Mouse (Mus musculus): ENCODE measurements around the gene Olfr1287. TPM values are rescaled to one million over a fixed set of nuclear protein-coding genes. Genes with fewer than 3 reads are reported as not detected.

The Olfr1287 gene
- total RNA-seq, 1 experiment: not detected

DNA sequence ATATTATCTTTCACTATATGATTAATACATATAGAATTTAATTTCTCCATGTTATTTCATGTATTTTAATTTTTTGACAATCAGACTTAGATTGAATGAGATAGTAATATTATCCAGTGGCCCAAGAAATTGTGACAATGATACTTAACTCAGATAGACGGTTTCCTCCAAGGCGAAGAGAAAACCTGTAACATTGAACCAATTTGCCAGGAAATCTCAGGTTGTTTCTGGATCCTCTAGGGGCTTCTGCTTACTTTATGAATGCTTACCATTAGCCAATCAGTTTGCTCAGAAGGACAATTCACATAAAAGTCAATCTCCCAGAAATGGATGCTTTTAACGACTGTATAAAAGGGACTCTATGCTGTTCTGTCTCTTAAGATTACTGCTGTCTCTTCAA, 47.9 kb downstream of the Olfr1287 start, which contains the start of gene Olfr1291-ps1:
Olfr1291-ps1 (plus strand) TSS at position 301 of the 400 bp plus-strand sequence.
- no peak for DNase-seq (ENCODE audit: low read depth, low spot score)
- TF ChIP-seq ZC3H11A (IDR thresholded peaks at IDR 0.05; ENCODE audit: borderline replicate concordance, low read depth, low read length) (no peak), ZNF384 (IDR thresholded peaks at IDR 0.05; ENCODE audit: low read depth, low read length) (no peak), HCFC1 (IDR thresholded peaks at IDR 0.05; ENCODE audit: borderline replicate concordance, insufficient read depth, low read length) (no peak), MAFK (IDR thresholded peaks at IDR 0.05; ENCODE audit: insufficient read depth, low read depth, low read length) (no peak), CHD2 (IDR thresholded peaks at IDR 0.05; ENCODE audit: low read depth, low read length) (no peak)
- H3K9ac ChIP-seq (ENCODE audit: insufficient read depth, low read depth, low read length, poor library complexity, severe bottlenecking): no peak within 1 kb of the TSS

More for the DNA sequence above, 47.9 kb downstream of the Olfr1287 start, which contains the start of gene Olfr1291-ps1:
- Histone ChIP-seq H3K27ac (ENCODE audit: insufficient read depth, low read depth, low read length, poor library complexity, severe bottlenecking) (no peak within 1 kb of the TSS), H3K9me3 (ENCODE audit: control insufficient read depth, insufficient read depth, low read depth, low read length) (no peaks in the 10 kb centered on the region), H3K36me3 (ENCODE audit: control insufficient read depth, insufficient read depth, low read length, poor library complexity, severe bottlenecking) (no peaks in the 10 kb centered on the region), H3K4me3 (ENCODE audit: insufficient read depth in 1 of 2, low read depth in 1 of 2, low read length in 2 of 2, poor library complexity in 1 of 2, severe bottlenecking in 1 of 2) (no peak within 1 kb of the TSS), H3K4me1 (ENCODE audit: control insufficient read depth in 2 of 2, insufficient read depth in 2 of 2, low read length in 2 of 2, poor library complexity in 1 of 2) (no peaks in the 10 kb centered on the region)
- in situ Hi-C loops (cut with MboI; ENCODE audit: low sequenced_read_pairs in 2 of 2, unreplicated experiment in 2 of 2): no loop called here

Other genes with a start within 250 kb of the Olfr1287 start
- gene 4930430A15Rik, start 219.5 kb upstream of the Olfr1287 start, total RNA-seq (2012; rRNA removed): not detected in 2 replicates
- not detected in 2 replicates for gene Olfr1275, start 213.9 kb upstream of the Olfr1287 start, total RNA-seq (2012; rRNA removed)
- gene Olfr1276, start 194.6 kb upstream of the Olfr1287 start, total RNA-seq (2012; rRNA removed): not detected in 2 replicates
- gene Olfr1277, start 175.0 kb upstream of the Olfr1287 start, total RNA-seq (2012; rRNA removed): 0.09 and 0.32 TPM in 2 replicates
- gene Olfr1278, start 159.0 kb upstream of the Olfr1287 start, total RNA-seq (2012; rRNA removed): not detected in 2 replicates
- not detected in 2 replicates for gene Olfr1279, start 148.5 kb upstream of the Olfr1287 start, total RNA-seq (2012; rRNA removed)
- gene Olfr1280, start 135.1 kb upstream of the Olfr1287 start, total RNA-seq (2012; rRNA removed): not detected in 2 replicates
- gene Olfr1281, start 122.6 kb upstream of the Olfr1287 start, total RNA-seq (2012; rRNA removed): not detected in 2 replicates
- not detected in 2 replicates for gene Olfr1282, start 113.1 kb upstream of the Olfr1287 start, total RNA-seq (2012; rRNA removed)
- gene Olfr1283, start 82.4 kb upstream of the Olfr1287 start, total RNA-seq (2012; rRNA removed): not detected in 2 replicates
- not detected in 2 replicates for gene Olfr1284, start 73.6 kb upstream of the Olfr1287 start, total RNA-seq (2012; rRNA removed)
- gene Olfr1286, start 26.0 kb upstream of the Olfr1287 start, total RNA-seq (2012; rRNA removed): not detected in 2 replicates
- not detected in 2 replicates for gene Olfr1288, start 25.0 kb downstream of the Olfr1287 start, total RNA-seq (2012; rRNA removed)
- gene Olfr1289, start 31.7 kb downstream of the Olfr1287 start, total RNA-seq (2012; rRNA removed): not detected in 2 replicates
- gene Olfr1290, start 44.7 kb downstream of the Olfr1287 start, total RNA-seq (2012; rRNA removed): 0.13 TPM in 1 of 2 replicates, not detected in the other
- not detected in 2 replicates for gene Olfr1291-ps1, start 48.0 kb downstream of the Olfr1287 start, total RNA-seq (2012; rRNA removed)
- not detected in 2 replicates for gene Olfr1293-ps, start 76.1 kb downstream of the Olfr1287 start, total RNA-seq (2012; rRNA removed)
- gene Olfr1294, start 91.1 kb downstream of the Olfr1287 start, total RNA-seq (2012; rRNA removed): not detected in 2 replicates
- not detected in 2 replicates for gene Olfr1295, start 120.5 kb downstream of the Olfr1287 start, total RNA-seq (2012; rRNA removed)
- not detected in 2 replicates for gene Olfr1297, start 177.4 kb downstream of the Olfr1287 start, total RNA-seq (2012; rRNA removed)
- not detected in 2 replicates for gene Olfr1298, start 200.1 kb downstream of the Olfr1287 start, total RNA-seq (2012; rRNA removed)
- not detected in 2 replicates for gene Olfr1299, start 212.3 kb downstream of the Olfr1287 start, total RNA-seq (2012; rRNA removed)

Measured in ES-E14 (cell line).